Comparison of ENCODE assay signal across 8 mouse cellular contexts in the genomic region with DNA sequence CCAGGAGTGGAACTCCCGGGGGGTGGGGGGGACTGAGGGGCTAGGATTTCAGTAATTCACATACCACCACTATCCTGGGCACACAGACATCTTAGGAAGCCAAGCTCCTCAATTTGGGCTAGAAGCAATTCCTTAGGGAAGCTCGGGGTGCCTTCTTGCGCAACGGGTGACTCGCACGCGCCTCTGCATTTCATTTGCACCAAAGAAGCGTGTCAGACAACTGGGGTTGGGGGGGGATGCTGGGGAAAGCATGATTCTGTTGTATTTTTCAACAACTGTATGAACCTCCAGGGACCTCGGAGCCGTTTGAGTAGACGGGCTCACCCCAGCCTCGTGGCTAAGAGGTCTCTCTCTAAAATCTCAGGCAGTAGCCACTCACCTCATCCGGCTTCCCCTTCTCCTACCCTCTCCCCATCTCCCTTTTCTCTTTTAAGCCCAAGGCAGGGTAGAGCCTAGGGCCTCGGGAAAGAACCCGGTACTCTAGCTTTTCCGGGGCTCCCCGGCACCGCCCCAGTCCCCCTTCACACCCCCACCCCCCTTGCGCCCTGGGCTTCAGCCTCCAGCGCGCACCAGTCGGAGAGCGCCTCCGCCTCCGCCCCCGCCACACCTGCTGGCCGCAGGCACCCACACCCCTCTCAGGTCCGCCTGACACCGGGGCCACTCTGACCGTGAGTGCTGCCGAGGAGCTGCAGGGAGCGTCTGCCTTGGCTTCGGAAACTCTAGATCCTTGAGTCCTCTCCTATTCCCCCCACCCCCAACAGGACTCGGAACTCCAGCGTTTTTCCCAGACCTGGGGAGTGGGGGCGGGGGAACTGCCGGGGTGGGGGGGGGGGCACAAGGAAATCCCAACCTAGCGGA. TPM values are rescaled to one million over a fixed set of nuclear protein-coding genes. Genes with fewer than 3 reads are reported as not detected.
DNase-seq lines count a peak whose midpoint lies in the region; ATAC-seq and TF ChIP-seq lines count a peak whose summit lies in the region.

No protein-coding gene starts in this region.

- H3K27me3 ChIP-seq in kidney, embryonic 14.5 days (ENCODE audit: control insufficient read depth, insufficient read depth, low read length): peaks cover 42% of the 10 kb centered on the region
- peaks cover 50% of the 10 kb centered on the region for H3K27me3 ChIP-seq in hindbrain, embryonic 12.5 days
- H3K27me3 ChIP-seq in kidney, adult 2 months (replicated peaks; ENCODE audit: control insufficient read depth, insufficient read depth, low read length): no peaks in the 10 kb centered on the region; the same call in 1 of the 2 replicates

- H3K9ac ChIP-seq in kidney, embryonic 14.5 days (ENCODE audit: low read depth, low read length): no peak overlapping the region; the same call in 1 of the 2 replicates
- peak overlapping the region; percentile 58 for H3K9ac ChIP-seq in hindbrain, embryonic 12.5 days

- peak overlapping the region; percentile 56 for H3K4me3 ChIP-seq in kidney, embryonic 14.5 days (ENCODE audit: low read length)
- H3K4me3 ChIP-seq in hindbrain, embryonic 12.5 days: peak overlapping the region; percentile 56
- H3K4me3 ChIP-seq in kidney, adult 2 months (ENCODE audit: insufficient read depth, low read depth, low read length): no peak overlapping the region

- no peak for TF ChIP-seq CTCF in kidney, adult 2 months (conservative IDR thresholded peaks at IDR 0.05; ENCODE audit: insufficient read depth, insufficient read length, low read depth, low read length)

- no peak for DNase-seq in kidney, postnatal 36 days
- peak; percentile 50 for DNase-seq in ZHBTc4 (ENCODE audit: low read depth, low spot score)
- peak; percentile 43 for DNase-seq in neural tube, embryonic 10.5 days (ENCODE audit: extremely low spot score, low spot score)
- no peak for DNase-seq in urinary bladder, adult 18-20 months (ENCODE audit: low spot score in 2 of 2)
- no peak for DNase-seq in cerebellum, adult 18-20 months
- DNase-seq in kidney, adult 2 months: no peak

- ATAC-seq in kidney, embryonic 14.5 days (ENCODE audit: low FRiP score, low TSS enrichment): peak; percentile 10; the same call in 1 of the 2 replicates
- no peak; the same call in 1 of the 2 replicates for ATAC-seq in hindbrain, embryonic 12.5 days (ENCODE audit: low FRiP score)

- no peaks in the 10 kb centered on the region for H3K9me3 ChIP-seq in kidney, embryonic 14.5 days (ENCODE audit: control insufficient read depth, low read length)
- H3K9me3 ChIP-seq in hindbrain, embryonic 12.5 days (replicated peaks): no peaks in the 10 kb centered on the region

- peak overlapping the region; percentile 99 for H3K4me2 ChIP-seq in kidney, embryonic 14.5 days (replicated peaks; ENCODE audit: low read depth, low read length)
- peak overlapping the region; percentile 98 for H3K4me2 ChIP-seq in hindbrain, embryonic 12.5 days (replicated peaks)

- TF ChIP-seq POLR2A in kidney, adult 2 months (IDR thresholded peaks at IDR 0.05; ENCODE audit: low read depth, low read length): no peak

- H3K4me1 ChIP-seq in kidney, embryonic 14.5 days (ENCODE audit: control insufficient read depth, insufficient read depth, low read length): 0 out of 2 replicates have a peak, but pooled peaks cover 4% of the 10 kb centered on the region
- peaks cover 28% of the 10 kb centered on the region for H3K4me1 ChIP-seq in hindbrain, embryonic 12.5 days
- H3K4me1 ChIP-seq in kidney, adult 2 months (ENCODE audit: control insufficient read depth, insufficient read depth, low read length): peaks cover 4% of the 10 kb centered on the region; the same call in 1 of the 2 replicates

- H3K36me3 ChIP-seq in kidney, embryonic 14.5 days (ENCODE audit: control insufficient read depth, insufficient read depth, low read length): no peaks in the 10 kb centered on the region
- no peaks in the 10 kb centered on the region for H3K36me3 ChIP-seq in hindbrain, embryonic 12.5 days
- H3K36me3 ChIP-seq in kidney, adult 2 months (ENCODE audit: control insufficient read depth, insufficient read depth, low read length): no peaks in the 10 kb centered on the region

- WGBS in kidney, embryonic 14.5 days: 1% methylated on average over 38 of the region's 38 CpGs
- 2% methylated on average over 38 of the region's 38 CpGs for WGBS in hindbrain, embryonic 12.5 days
- 1% methylated on average over 38 of the region's 38 CpGs for WGBS in kidney, adult 2 months

- no peak overlapping the region for H3K27ac ChIP-seq in kidney, embryonic 14.5 days (ENCODE audit: low read depth, low read length)
- no peak overlapping the region for H3K27ac ChIP-seq in hindbrain, embryonic 12.5 days
- no peak overlapping the region for H3K27ac ChIP-seq in kidney, adult 2 months (ENCODE audit: insufficient read depth, low read depth, low read length)

RNA-seq across cellular contexts. Expression of a gene that starts 1.5 kb away (rescaled TPM):
- polyA plus RNA-seq in kidney, embryonic 14.5 days (2014; fragmentation: Nextera tagmentation; extraction: Ambion mirVana): 0.71 and 1.0 TPM in 2 replicates
- polyA plus RNA-seq in hindbrain, embryonic 12.5 days (2016; fragmentation: Nextera tagmentation; extraction: Ambion mirVana): 3.1 and 4.4 TPM in 2 replicates
- polyA plus RNA-seq in kidney, adult 2 months (2012; rRNA removed): not detected in 2 replicates

Comparison
In these comparisons a context has a peak if more than half of its experiments do, and no peak if none do; other contexts are left out.
1. DNase-seq: peak in ZHBTc4 (single experiment) and neural tube, embryonic 10.5 days (single experiment); none in kidney, postnatal 36 days (0 of 2), urinary bladder, adult 18-20 months (0 of 2), cerebellum, adult 18-20 months (0 of 2) and kidney, adult 2 months (single experiment).